Mouse (Mus musculus) midbrain, embryonic 11.5 days (tissue): ENCODE results near the gene Cacnb3. TPM values are rescaled to one million over a fixed set of nuclear protein-coding genes. Genes with fewer than 3 reads are reported as not detected.
"Not testable (repeated sequence)": the region's sequence is repeated elsewhere in the genome, so short reads cannot be mapped to it uniquely, and the experiment has no call there.

ENCODE experiments used
- ATAC-seq: fragments of 200-750 bp; cut with Nextera tagmentation; 2 replicates; pipeline ENCODE4 v1.8.0; 2017; ENCODE audit warnings: moderate TSS enrichment, moderate library complexity; ENCODE audit not compliant: low FRiP score
- DNase-seq: peaks from one replicate; pipeline ENCODE4 v3.0.0; 2015; ENCODE audit warnings: low spot score; ENCODE audit errors: missing footprints
- H3K27ac ChIP-seq: fragments of 300-500 bp; sonication (generic); 2 replicates; pipeline ENCODE4 v1.5.1; 2014; ENCODE audit warnings: low read depth, low read length
- H3K27me3 ChIP-seq: fragments of 300-500 bp; sonication (generic); 2 replicates; pipeline ENCODE4 v1.6.1; 2014; ENCODE audit warnings: mild to moderate bottlenecking, low read length, moderate library complexity, mixed read lengths; ENCODE audit not compliant: control insufficient read depth, insufficient read depth
- H3K36me3 ChIP-seq: fragments of 300-500 bp; sonication (generic); 2 replicates; pipeline ENCODE4 v1.6.1; 2014; ENCODE audit warnings: mild to moderate bottlenecking, low read length, moderate library complexity, mixed read lengths; ENCODE audit not compliant: control insufficient read depth, insufficient read depth
- H3K4me1 ChIP-seq: fragments of 300-500 bp; sonication (generic); 2 replicates; pipeline ENCODE4 v1.6.1; 2014; ENCODE audit warnings: low read length; ENCODE audit not compliant: control insufficient read depth, insufficient read depth
- H3K4me2 ChIP-seq: fragments of 300-500 bp; sonication (generic); 2 replicates; pipeline ENCODE4 v1.6.1; 2014; ENCODE audit warnings: mild to moderate bottlenecking, moderate library complexity
- H3K4me3 ChIP-seq: fragments of 300-500 bp; sonication (generic); 2 replicates; pipeline ENCODE4 v1.5.1; 2014; ENCODE audit warnings: low read depth, low read length
- H3K9ac ChIP-seq: fragments of 300-500 bp; sonication (generic); 2 replicates; pipeline ENCODE4 v1.6.1; 2014; ENCODE audit warnings: low read length
- H3K9me3 ChIP-seq: fragments of 300-500 bp; sonication (generic); 2 replicates; pipeline ENCODE4 v1.6.1; 2016; ENCODE audit warnings: low read length; ENCODE audit not compliant: control insufficient read depth
- WGBS: fragments of 180-500 bp; shearing (Covaris S2); extraction: QIAGEN DNeasy Blood & Tissue Kit; methylation state at CpG from one replicate; pipeline ENCODE4 v1.1.7; 2014; 5-methylcytosine and 5-hydroxymethylcytosine counted together
- polyA plus RNA-seq: library from polyadenylated mRNA; unstranded; fragments of >200 nt; fragmentation: Nextera tagmentation; extraction: Ambion mirVana; gene quantifications from 2 replicates; pipeline ENCODE4 v1.2.1, GENCODE M21; 2014

Cacnb3 gene
- 35.5 and 39.5 TPM in 2 replicates for polyA plus RNA-seq

GRCm38 (mm10) chr15:98630540-98630939 lies at the start of gene Cacnb3:
Gene Cacnb3, plus strand, starts transcription at chr15:98630840.
- ATAC-seq (no peak), DNase-seq (no peak)
- 32% methylated on average over 4 of the region's 4 CpGs for WGBS
- Histone ChIP-seq H3K4me2 (peak within 1 kb of the TSS; percentile 6; the same call in 1 of the 2 replicates), H3K27me3 (peaks cover 29% of the 10 kb centered on the region), H3K27ac (no peak within 1 kb of the TSS), H3K36me3 (no peaks in the 10 kb centered on the region), H3K4me3 (no peak within 1 kb of the TSS; the same call in 1 of the 2 replicates), H3K9me3 (no peaks in the 10 kb centered on the region), H3K9ac (no peak within 1 kb of the TSS), H3K4me1 (peaks cover 46% of the 10 kb centered on the region)

- H3K9ac ChIP-seq, result no peak overlapping the region
- H3K4me3 ChIP-seq, result no peak overlapping the region
- no peaks in the 10 kb centered on the region for H3K4me1 ChIP-seq
- no peaks in the 10 kb centered on the region for H3K9me3 ChIP-seq
- no peak overlapping the region for H3K27ac ChIP-seq
- WGBS, result 84% methylated on average over 8 of the region's 8 CpGs
- H3K27me3 ChIP-seq, result no peaks in the 10 kb centered on the region
- H3K4me2 ChIP-seq, result no peak overlapping the region
- DNase-seq (no peak), ATAC-seq (no peak)
- no peaks in the 10 kb centered on the region for H3K36me3 ChIP-seq
Measured at GRCm38 (mm10) chr15:98582410-98582809, 48.2 kb upstream of the Cacnb3 start.

- Histone ChIP-seq H3K4me3 (no peak overlapping the region), H3K36me3 (no peaks in the 10 kb centered on the region), H3K4me2 (no peak overlapping the region), H3K4me1 (no peaks in the 10 kb centered on the region), H3K27me3 (no peaks in the 10 kb centered on the region), H3K9ac (no peak overlapping the region), H3K9me3 (no peaks in the 10 kb centered on the region), H3K27ac (no peak overlapping the region)
- WGBS, result 79% methylated on average over 8 of the region's 8 CpGs
- no peak for ATAC-seq
- DNase-seq, result no peak
Measured at GRCm38 (mm10) chr15:98582996-98583395, 47.6 kb upstream of the Cacnb3 start.

GRCm38 (mm10) chr15:98585421-98585820 lies 45.2 kb upstream of the Cacnb3 start:
- Histone ChIP-seq H3K36me3 (peaks cover 3% of the 10 kb centered on the region; the same call in 1 of the 2 replicates), H3K9ac (no peak overlapping the region), H3K27ac (no peak overlapping the region), H3K4me1 (no peaks in the 10 kb centered on the region), H3K4me2 (no peak overlapping the region), H3K4me3 (no peak overlapping the region), H3K27me3 (no peaks in the 10 kb centered on the region), H3K9me3 (no peaks in the 10 kb centered on the region)
- no peak for ATAC-seq
- WGBS, result 43% methylated on average over 7 of the region's 7 CpGs
- no peak for DNase-seq

GRCm38 (mm10) chr15:98586141-98586540 lies 44.5 kb upstream of the Cacnb3 start:
- H3K4me2 ChIP-seq, H3K27me3 ChIP-seq, H3K27ac ChIP-seq, H3K4me1 ChIP-seq, H3K4me3 ChIP-seq, DNase-seq, H3K9me3 ChIP-seq, H3K36me3 ChIP-seq, ATAC-seq, H3K9ac ChIP-seq: not testable (repeated sequence)
- WGBS, result 77% methylated on average over 9 of the region's 9 CpGs

GRCm38 (mm10) chr15:98587751-98588150 lies 42.9 kb upstream of the Cacnb3 start:
- 87% methylated on average over 11 of the region's 11 CpGs for WGBS
- Histone ChIP-seq H3K4me2 (no peak overlapping the region), H3K9me3 (no peaks in the 10 kb centered on the region), H3K27me3 (no peaks in the 10 kb centered on the region), H3K4me1 (no peaks in the 10 kb centered on the region), H3K27ac (no peak overlapping the region), H3K9ac (no peak overlapping the region), H3K36me3 (peaks cover 7% of the 10 kb centered on the region), H3K4me3 (no peak overlapping the region)
- DNase-seq (no peak), ATAC-seq (no peak)

GRCm38 (mm10) chr15:98589640-98590336 lies 40.9 kb upstream of the Cacnb3 start:
- DNase-seq, result no peak
- Histone ChIP-seq H3K4me1 (no peaks in the 10 kb centered on the region), H3K27me3 (no peaks in the 10 kb centered on the region), H3K36me3 (peaks cover 15% of the 10 kb centered on the region), H3K4me3 (no peak overlapping the region), H3K27ac (no peak overlapping the region), H3K9me3 (no peaks in the 10 kb centered on the region), H3K9ac (no peak overlapping the region), H3K4me2 (no peak overlapping the region)
- ATAC-seq, result no peak
- WGBS, result 79% methylated on average over 7 of the region's 7 CpGs

- peaks cover 22% of the 10 kb centered on the region for H3K36me3 ChIP-seq
- no peak overlapping the region for H3K4me3 ChIP-seq
- H3K9me3 ChIP-seq, result no peaks in the 10 kb centered on the region
- H3K9ac ChIP-seq, result no peak overlapping the region
- DNase-seq (no peak), ATAC-seq (no peak)
- H3K4me2 ChIP-seq, result no peak overlapping the region
- 67% methylated on average over 4 of the region's 4 CpGs for WGBS
- H3K4me1 ChIP-seq, result no peaks in the 10 kb centered on the region
- H3K27me3 ChIP-seq, result no peaks in the 10 kb centered on the region
- H3K27ac ChIP-seq, result no peak overlapping the region
Measured at GRCm38 (mm10) chr15:98591396-98591795, 39.2 kb upstream of the Cacnb3 start.

GRCm38 (mm10) chr15:98594193-98594592 lies 36.4 kb upstream of the Cacnb3 start:
- ATAC-seq (no peak), DNase-seq (no peak)
- peaks cover 34% of the 10 kb centered on the region for H3K36me3 ChIP-seq
- no peaks in the 10 kb centered on the region for H3K4me1 ChIP-seq
- no peak overlapping the region for H3K4me2 ChIP-seq
- no peaks in the 10 kb centered on the region for H3K9me3 ChIP-seq
- H3K27me3 ChIP-seq, result no peaks in the 10 kb centered on the region
- H3K9ac ChIP-seq, result no peak overlapping the region
- no peak overlapping the region for H3K4me3 ChIP-seq
- 83% methylated on average over 19 of the region's 19 CpGs for WGBS
- H3K27ac ChIP-seq, result no peak overlapping the region
